Mouse (Mus musculus) lung, postnatal 0 days (tissue): ENCODE data around the gene Arhgap21.

Experiments used
- CTCF ChIP-seq: IDR thresholded peaks from 2 replicates; pipeline ENCODE4 v1.5.1; 2016; ENCODE audit warnings: antibody characterized with exemption, mild to moderate bottlenecking
- EP300 ChIP-seq: IDR thresholded peaks from 2 replicates; pipeline ENCODE4 v1.6.1; 2016; ENCODE audit warnings: antibody characterized with exemption, mild to moderate bottlenecking, control low read depth

- TF ChIP-seq CTCF = no peak
- TF ChIP-seq EP300 = no peak
Measured at GRCm38 (mm10) chr2:20912348-20913018, 56.2 kb downstream of the Arhgap21 start.
